Mouse (Mus musculus) heart, embryonic 14.5 days (tissue): ENCODE data around the gene Sgip1. TPM values are rescaled to one million over a fixed set of nuclear protein-coding genes. Genes with fewer than 3 reads are reported as not detected.

Source experiments
- ATAC-seq: fragments of 200-750 bp; cut with Nextera tagmentation; 2 replicates; pipeline ENCODE4 v1.8.0; 2017; ENCODE audit warnings: low read depth, moderate TSS enrichment; ENCODE audit not compliant: insufficient number of reproducible peaks, insufficient read depth, low FRiP score
- H3K27ac ChIP-seq, 2 experiments: fragments of 200-500 bp in 1 of 2; fragments of 300-500 bp in 1 of 2; sonication (generic) in 1 of 2; replicated peaks in 1 of 2; 2 replicates each; pipeline ENCODE4 v1.5.1; 2012 to 2014; ENCODE audit warnings: low read depth in 2 of 2, low read length in 2 of 2, control low read depth in 1 of 2, mild to moderate bottlenecking in 1 of 2, mixed read lengths in 1 of 2; ENCODE audit not compliant: control insufficient read depth in 1 of 2, insufficient read depth in 1 of 2
- H3K27me3 ChIP-seq: fragments of 300-500 bp; sonication (generic); 2 replicates; pipeline ENCODE4 v1.6.1; 2014; ENCODE audit warnings: mild to moderate bottlenecking, low read length, control low read depth; ENCODE audit not compliant: control insufficient read depth, insufficient read depth
- H3K36me3 ChIP-seq: fragments of 300-500 bp; sonication (generic); 2 replicates; pipeline ENCODE4 v1.6.1; 2014; ENCODE audit warnings: mild to moderate bottlenecking, control low read depth, low read length, mixed read lengths; ENCODE audit not compliant: control insufficient read depth, insufficient read depth
- H3K4me1 ChIP-seq, 2 experiments: fragments of 200-500 bp in 1 of 2; fragments of 300-500 bp in 1 of 2; sonication (generic) in 1 of 2; 2 replicates each; pipeline ENCODE4 v1.6.1; 2012 to 2014; ENCODE audit warnings: low read length in 2 of 2, control low read depth in 1 of 2, mixed read lengths in 1 of 2; ENCODE audit not compliant: control insufficient read depth in 2 of 2, insufficient read depth in 2 of 2
- H3K4me2 ChIP-seq: fragments of 300-500 bp; sonication (generic); 2 replicates; pipeline ENCODE4 v1.6.1; 2014; ENCODE audit warnings: mild to moderate bottlenecking, low read length
- H3K4me3 ChIP-seq, 2 experiments: fragments of 200-500 bp in 1 of 2; fragments of 300-500 bp in 1 of 2; sonication (generic) in 1 of 2; 2 replicates each; pipeline ENCODE4 v1.5.1; 2012 to 2014; ENCODE audit warnings: low read length in 2 of 2, mild to moderate bottlenecking in 2 of 2, control low read depth in 1 of 2, low read depth in 1 of 2, moderate library complexity in 1 of 2; ENCODE audit not compliant: control insufficient read depth in 1 of 2, insufficient read depth in 1 of 2
- H3K9ac ChIP-seq: fragments of 300-500 bp; sonication (generic); 2 replicates; pipeline ENCODE4 v1.6.1; 2014; ENCODE audit warnings: mild to moderate bottlenecking, low read length
- H3K9me3 ChIP-seq: fragments of 300-500 bp; sonication (generic); 2 replicates; pipeline ENCODE4 v1.6.1; 2016; ENCODE audit warnings: low read length, control low read depth; ENCODE audit not compliant: control insufficient read depth
- WGBS: fragments of 180-500 bp; shearing (Covaris S2); extraction: QIAGEN DNeasy Blood & Tissue Kit; methylation state at CpG from one replicate; pipeline ENCODE4 v1.1.7; 2014; 5-methylcytosine and 5-hydroxymethylcytosine counted together
- polyA plus RNA-seq: library from polyadenylated mRNA; unstranded; fragments of >200 nt; fragmentation: Nextera tagmentation; extraction: Ambion mirVana; gene quantifications from 2 replicates; pipeline ENCODE4 v1.2.1, GENCODE M21; 2014

Gene Sgip1
- polyA plus RNA-seq, 1 experiment from 2014 or later, result 0.92 TPM

- Histone ChIP-seq H3K4me3 (no peak overlapping the region), H3K27me3 (no peaks in the 10 kb centered on the region), H3K9me3 (no peaks in the 10 kb centered on the region), H3K4me1 (no peaks in the 10 kb centered on the region), H3K27ac (no peak overlapping the region), H3K9ac (no peak overlapping the region), H3K4me2 (no peak overlapping the region), H3K36me3 (no peaks in the 10 kb centered on the region)
- ATAC-seq, result no peak
- 90% methylated on average over 4 of the region's 4 CpGs for WGBS
These were observed 145.8 kb downstream of the Sgip1 start for GRCm38 (mm10) chr4:102886902-102887301.

- no peaks in the 10 kb centered on the region for H3K36me3 ChIP-seq
- H3K9me3 ChIP-seq, result no peaks in the 10 kb centered on the region
- 70% methylated on average over 14 of the region's 14 CpGs for WGBS
- no peak for ATAC-seq
- H3K9ac ChIP-seq, result no peak overlapping the region
- H3K4me2 ChIP-seq, result no peak overlapping the region
- H3K4me1 ChIP-seq, result no peaks in the 10 kb centered on the region
- H3K27ac ChIP-seq, result no peak overlapping the region
- no peaks in the 10 kb centered on the region for H3K27me3 ChIP-seq
- H3K4me3 ChIP-seq, result no peak overlapping the region
These were observed 146.9 kb downstream of the Sgip1 start for GRCm38 (mm10) chr4:102887770-102888689.

DNA sequence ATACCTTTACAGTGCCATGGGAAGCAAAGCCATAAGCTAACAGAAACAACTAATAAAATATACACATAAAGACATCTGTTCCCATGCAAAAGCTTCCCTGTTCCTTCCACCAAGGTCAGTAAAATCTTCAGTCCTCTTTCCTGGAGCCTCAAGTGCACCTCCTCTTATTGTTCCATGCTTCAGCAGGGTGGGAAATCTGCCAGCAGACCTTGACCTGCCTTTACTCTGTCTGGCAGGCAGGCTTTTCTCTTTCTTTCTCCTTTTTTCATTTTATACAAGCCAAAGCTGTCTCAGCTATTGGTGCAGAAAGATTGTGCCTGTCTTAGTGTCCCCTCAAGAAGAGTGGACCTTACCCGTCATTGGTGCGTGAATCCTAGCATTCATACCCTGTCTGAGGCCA is 154.8 kb downstream of the Sgip1 start:
- 92% methylated on average over 2 of the region's 2 CpGs for WGBS
- Histone ChIP-seq H3K4me2 (no peak overlapping the region), H3K27me3 (no peaks in the 10 kb centered on the region), H3K4me3 (no peak overlapping the region), H3K27ac (no peak overlapping the region), H3K9me3 (peaks cover 12% of the 10 kb centered on the region), H3K36me3 (no peaks in the 10 kb centered on the region), H3K4me1 (peaks cover 0 to 3% of the 10 kb centered on the region in 2 experiments; a peak in 2 of 4 replicates), H3K9ac (no peak overlapping the region)
- no peak for ATAC-seq

DNA sequence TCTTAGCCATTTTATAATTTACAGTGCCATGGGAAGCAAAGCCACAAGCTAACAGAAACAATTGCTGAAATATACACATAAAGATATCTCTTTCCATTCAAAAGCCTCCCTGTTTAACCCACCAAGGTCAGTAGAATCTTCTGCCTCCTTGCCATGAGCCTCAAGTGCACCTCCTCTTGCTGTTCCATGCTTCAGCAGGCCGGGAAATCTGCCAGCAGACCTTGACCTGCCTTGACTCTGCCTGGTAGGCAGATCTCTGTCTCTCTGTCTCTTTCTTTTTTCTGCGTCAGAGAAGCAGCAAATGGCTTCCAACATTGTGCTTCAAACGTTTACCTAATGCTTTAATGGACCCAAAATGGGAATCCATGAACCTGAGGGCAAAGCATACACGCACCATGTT is 157.9 kb downstream of the Sgip1 start:
- Histone ChIP-seq H3K9ac (no peak overlapping the region), H3K4me3 (no peak overlapping the region), H3K36me3 (no peaks in the 10 kb centered on the region), H3K27me3 (no peaks in the 10 kb centered on the region), H3K27ac (no peak overlapping the region), H3K4me1 (peaks cover 0 to 3% of the 10 kb centered on the region in 2 experiments; a peak in 2 of 4 replicates), H3K4me2 (no peak overlapping the region), H3K9me3 (peaks cover 12% of the 10 kb centered on the region)
- ATAC-seq, result no peak
- 71% methylated on average over 4 of the region's 4 CpGs for WGBS

DNA sequence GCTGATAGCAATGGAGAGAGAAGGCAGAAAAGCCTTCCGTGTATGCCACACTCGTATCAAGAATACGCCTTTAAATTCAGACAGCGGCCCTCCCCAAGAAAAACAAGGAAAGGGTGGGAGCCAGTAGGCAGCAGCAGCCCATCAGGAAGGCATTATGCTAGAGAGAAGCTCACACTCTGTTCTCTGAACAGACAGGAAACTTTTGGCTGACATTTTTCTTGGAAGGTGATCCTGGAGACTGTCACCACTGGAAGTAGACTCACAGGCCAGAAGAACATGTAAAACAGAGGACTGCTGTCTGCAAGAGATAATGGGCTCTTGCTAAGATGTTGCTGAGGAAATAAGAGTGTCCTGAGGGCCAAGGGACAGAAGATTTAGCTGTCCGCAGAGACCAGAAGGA is 158.6 kb downstream of the Sgip1 start:
- 0 out of 2 replicates have a peak, but pooled peaks have one; percentile 35 for ATAC-seq
- 75% methylated on average over 5 of the region's 5 CpGs for WGBS
- no peaks in the 10 kb centered on the region for H3K36me3 ChIP-seq

GRCm38 (mm10) chr4:102900166-102900565 is 159.1 kb downstream of the Sgip1 start:
- no peaks in the 10 kb centered on the region for H3K36me3 ChIP-seq
- no peak overlapping the region for H3K9ac ChIP-seq
- peaks cover 12% of the 10 kb centered on the region for H3K9me3 ChIP-seq
- no peak overlapping the region for H3K4me2 ChIP-seq
- H3K4me3 ChIP-seq, result no peak overlapping the region
- H3K27ac ChIP-seq, result peak overlapping the region in 1 of 2 experiments; percentile 24; a peak in 1 of 4 replicates
- ATAC-seq, result no peak
- H3K4me1 ChIP-seq, result peaks cover 0 to 3% of the 10 kb centered on the region in 2 experiments; a peak in 2 of 4 replicates
- no peaks in the 10 kb centered on the region for H3K27me3 ChIP-seq
- 69% methylated on average over 6 of the region's 6 CpGs for WGBS

More for the DNA sequence above, 158.6 kb downstream of the Sgip1 start:
- H3K4me3 ChIP-seq, result no peak overlapping the region
- H3K27ac ChIP-seq, result peak overlapping the region in 1 of 2 experiments; percentile 24; a peak in 1 of 4 replicates
- no peak overlapping the region for H3K4me2 ChIP-seq
- peaks cover 12% of the 10 kb centered on the region for H3K9me3 ChIP-seq
- H3K27me3 ChIP-seq, result no peaks in the 10 kb centered on the region
- no peak overlapping the region for H3K9ac ChIP-seq
- H3K4me1 ChIP-seq, result peaks cover 0 to 3% of the 10 kb centered on the region in 2 experiments; a peak in 2 of 4 replicates

DNA sequence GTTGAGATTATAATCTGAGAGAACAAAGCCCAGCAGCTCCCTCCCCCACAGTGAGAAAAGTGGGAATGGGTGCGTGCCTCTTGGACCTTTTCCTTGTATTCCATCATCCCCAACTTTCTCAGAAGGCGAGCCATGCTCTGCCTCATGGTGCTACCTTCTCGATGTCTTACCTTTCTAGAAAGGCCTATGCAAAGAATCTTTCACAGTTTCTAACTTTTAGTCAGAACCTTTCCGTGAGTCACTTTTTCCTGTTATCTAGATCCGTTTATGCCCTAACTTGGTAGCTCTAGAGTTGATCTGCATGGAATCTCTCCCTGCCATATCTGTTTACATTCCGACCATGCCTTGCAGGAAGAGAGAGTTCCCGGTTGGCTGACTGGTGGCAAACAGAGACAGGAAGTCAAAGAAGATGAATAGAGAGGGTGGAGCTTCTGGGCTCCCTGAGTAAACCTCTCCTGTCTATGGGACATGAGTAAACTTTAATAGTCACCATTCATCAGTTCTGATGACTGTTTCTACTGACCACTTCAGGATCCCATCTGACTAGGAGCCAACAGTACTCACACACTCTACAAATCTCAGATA is 166.8 kb downstream of the Sgip1 start:
- Histone ChIP-seq H3K4me3 (no peak overlapping the region), H3K4me2 (no peak overlapping the region), H3K9me3 (no peaks in the 10 kb centered on the region), H3K27me3 (no peaks in the 10 kb centered on the region), H3K9ac (no peak overlapping the region), H3K36me3 (no peaks in the 10 kb centered on the region), H3K27ac (no peak overlapping the region), H3K4me1 (no peaks in the 10 kb centered on the region)
- WGBS, result 57% methylated on average over 7 of the region's 7 CpGs
- no peak for ATAC-seq
